Mouse (Mus musculus) limb, embryonic 14.5 days (tissue): ENCODE measurements around the gene Cadm4. TPM values are rescaled to one million over a fixed set of nuclear protein-coding genes. Genes with fewer than 3 reads are reported as not detected.
A peak's percentile ranks its signal among the peaks of the same experiment; 100 is the strongest.
"Not testable (repeated sequence)": the region's sequence is repeated elsewhere in the genome, so short reads cannot be mapped to it uniquely, and the experiment has no call there.

Experiments
- ATAC-seq: fragments of 200-750 bp; cut with Nextera tagmentation; 2 replicates; pipeline ENCODE4 v1.8.0; 2017; ENCODE audit warnings: low read depth, moderate number of reproducible peaks, moderate TSS enrichment; ENCODE audit not compliant: low FRiP score
- DNase-seq: peaks from one replicate; pipeline ENCODE4 v3.0.0-alpha.2; 2015; ENCODE audit warnings: low spot score
- H3K27ac ChIP-seq: fragments of 300-500 bp; sonication (generic); replicated peaks from 2 replicates; pipeline ENCODE4 v1.5.1; 2014; ENCODE audit warnings: low read depth, mild to moderate bottlenecking, low read length, moderate library complexity, mixed read lengths
- H3K27me3 ChIP-seq: fragments of 300-500 bp; sonication (generic); 2 replicates; pipeline ENCODE4 v1.6.1; 2014; ENCODE audit warnings: low read length, mixed read lengths; ENCODE audit not compliant: control insufficient read depth, insufficient read depth
- H3K36me3 ChIP-seq: fragments of 300-500 bp; sonication (generic); 2 replicates; pipeline ENCODE4 v1.6.1; 2014; ENCODE audit warnings: mild to moderate bottlenecking, low read length, moderate library complexity, mixed read lengths; ENCODE audit not compliant: control insufficient read depth, insufficient read depth
- H3K4me1 ChIP-seq: fragments of 300-500 bp; sonication (generic); 2 replicates; pipeline ENCODE4 v1.6.1; 2014; ENCODE audit warnings: antibody characterized with exemption, low read length, mixed read lengths; ENCODE audit not compliant: control insufficient read depth, insufficient read depth
- H3K4me2 ChIP-seq: fragments of 300-500 bp; sonication (generic); replicated peaks from 2 replicates; pipeline ENCODE4 v1.6.1; 2014; ENCODE audit warnings: low read depth, mild to moderate bottlenecking, low read length, moderate library complexity; ENCODE audit not compliant: severe bottlenecking
- H3K4me3 ChIP-seq: fragments of 300-500 bp; sonication (generic); replicated peaks from 2 replicates; pipeline ENCODE4 v1.5.1; 2014; ENCODE audit warnings: low read length
- H3K9ac ChIP-seq: fragments of 300-500 bp; sonication (generic); 2 replicates; pipeline ENCODE4 v1.6.1; 2014; ENCODE audit warnings: mild to moderate bottlenecking, low read depth, low read length, moderate library complexity; ENCODE audit not compliant: severe bottlenecking
- H3K9me3 ChIP-seq: fragments of 300-500 bp; sonication (generic); 2 replicates; pipeline ENCODE4 v1.6.1; 2016; ENCODE audit warnings: low read length; ENCODE audit not compliant: control insufficient read depth
- POLR2A ChIP-seq: fragments of 200-500 bp; IDR thresholded peaks from 2 replicates; pipeline ENCODE4 v1.8.0; 2012; ENCODE audit warnings: inconsistent platforms, mild to moderate bottlenecking, moderate library complexity, borderline replicate concordance; ENCODE audit not compliant: insufficient read depth, insufficient read length; ENCODE audit errors: extremely low read depth
- WGBS: fragments of 180-500 bp; shearing (Covaris S2); extraction: QIAGEN DNeasy Blood & Tissue Kit; methylation state at CpG from one replicate; pipeline ENCODE4 v1.1.7; 2014; 5-methylcytosine and 5-hydroxymethylcytosine counted together
- polyA plus RNA-seq, 2 experiments: library from polyadenylated mRNA; depleted of rRNA in 1 of 2; stranded (reverse) in 1 of 2; unstranded in 1 of 2; fragments of >200 nt; fragmentation: Nextera tagmentation in 1 of 2; extraction: Ambion mirVana in 1 of 2; gene quantifications; 2 replicates each; pipeline versions ENCODE4 v1.2.1 to v1.2.3; 2012 to 2014

Cadm4 gene
- polyA plus RNA-seq, 2 experiments = 2.1 to 21.1 TPM

- under 1% methylated on average over 12 of the region's 12 CpGs for WGBS
- 0 out of 2 replicates have a peak, but pooled peaks have one; percentile 10 for ATAC-seq
- peak overlapping the region; percentile 76 for H3K4me2 ChIP-seq
- peak; percentile 60 for DNase-seq
- H3K27ac ChIP-seq = peak overlapping the region; percentile 99
- H3K9ac ChIP-seq = peak overlapping the region; percentile 96
- no peaks in the 10 kb centered on the region for H3K9me3 ChIP-seq
- peak overlapping the region; percentile 83 for H3K4me3 ChIP-seq
- no peaks in the 10 kb centered on the region for H3K36me3 ChIP-seq
- peaks cover 15% of the 10 kb centered on the region for H3K4me1 ChIP-seq
- H3K27me3 ChIP-seq = no peaks in the 10 kb centered on the region
- TF ChIP-seq POLR2A = no peak
Measured at GRCm38 (mm10) chr7:24506476-24506837, 24.6 kb downstream of the Cadm4 start.

- no peaks in the 10 kb centered on the region for H3K36me3 ChIP-seq
- H3K27ac ChIP-seq = peak within 1 kb of the TSS; percentile 99
- ATAC-seq (peak; percentile 83), DNase-seq (peak; percentile 89)
- TF ChIP-seq POLR2A = peak; percentile 89; the same call in 1 of the 2 replicates
- H3K4me1 ChIP-seq = peaks cover 15% of the 10 kb centered on the region
- no peaks in the 10 kb centered on the region for H3K9me3 ChIP-seq
- WGBS = under 1% methylated on average over 75 of the region's 84 CpGs
- H3K4me2 ChIP-seq = peak within 1 kb of the TSS; percentile 76
- H3K27me3 ChIP-seq = no peaks in the 10 kb centered on the region
- H3K9ac ChIP-seq = peak within 1 kb of the TSS; percentile 96
- H3K4me3 ChIP-seq = peak within 1 kb of the TSS; percentile 83
Measured at GRCm38 (mm10) chr7:24506838-24507725, 25.3 kb downstream of the Cadm4 start, which contains the start of gene Zfp428. Zfp428 (plus strand) TSS chr7:24507006.

- no peak for TF ChIP-seq POLR2A
- H3K36me3 ChIP-seq = no peaks in the 10 kb centered on the region; the same call in 1 of the 2 replicates
- H3K4me3 ChIP-seq = peak overlapping the region; percentile 83
- H3K4me1 ChIP-seq = peaks cover 15% of the 10 kb centered on the region
- H3K27me3 ChIP-seq = no peaks in the 10 kb centered on the region
- no peak for DNase-seq
- peak; percentile 7; the same call in 1 of the 2 replicates for ATAC-seq
- peak overlapping the region; percentile 96 for H3K9ac ChIP-seq
- H3K9me3 ChIP-seq = no peaks in the 10 kb centered on the region
- peak overlapping the region; percentile 76 for H3K4me2 ChIP-seq
- peak overlapping the region; percentile 99 for H3K27ac ChIP-seq
- under 1% methylated on average over 20 of the region's 20 CpGs for WGBS
Measured at GRCm38 (mm10) chr7:24507726-24508114, 25.9 kb downstream of the Cadm4 start.

GRCm38 (mm10) chr7:24512355-24512754 lies 30.5 kb downstream of the Cadm4 start, which contains the start of gene AC161166.1:
AC161166.1 (minus strand) TSS chr7:24512455.
- WGBS = 92% methylated on average over 7 of the region's 7 CpGs
- TF ChIP-seq POLR2A = no peak
- peaks cover 15% of the 10 kb centered on the region for H3K36me3 ChIP-seq
- no peaks in the 10 kb centered on the region for H3K27me3 ChIP-seq
- no peaks in the 10 kb centered on the region for H3K4me1 ChIP-seq
- no peak within 1 kb of the TSS for H3K9ac ChIP-seq
- H3K9me3 ChIP-seq = no peaks in the 10 kb centered on the region
- no peak within 1 kb of the TSS for H3K4me2 ChIP-seq
- H3K4me3 ChIP-seq = no peak within 1 kb of the TSS
- DNase-seq (no peak), ATAC-seq (no peak)
- H3K27ac ChIP-seq = no peak within 1 kb of the TSS

- not testable (repeated sequence) for H3K9me3 ChIP-seq, H3K9ac ChIP-seq, H3K4me1 ChIP-seq, H3K27ac ChIP-seq, H3K4me2 ChIP-seq, DNase-seq, H3K4me3 ChIP-seq, ATAC-seq, H3K27me3 ChIP-seq
- 70% methylated on average over 8 of the region's 8 CpGs for WGBS
- peaks cover 15% of the 10 kb centered on the region for H3K36me3 ChIP-seq
Measured at GRCm38 (mm10) chr7:24516319-24516718, 34.5 kb downstream of the Cadm4 start.
